Mouse (Mus musculus) thymus, postnatal 36 days (tissue): ENCODE data around the gene Astn2.

Experiments
- DNase-seq, 2 experiments: peaks; one replicate each; pipeline ENCODE4 v3.0.0; 2022; ENCODE audit warnings: mixed read lengths in 2 of 2

Astn2 gene

DNA sequence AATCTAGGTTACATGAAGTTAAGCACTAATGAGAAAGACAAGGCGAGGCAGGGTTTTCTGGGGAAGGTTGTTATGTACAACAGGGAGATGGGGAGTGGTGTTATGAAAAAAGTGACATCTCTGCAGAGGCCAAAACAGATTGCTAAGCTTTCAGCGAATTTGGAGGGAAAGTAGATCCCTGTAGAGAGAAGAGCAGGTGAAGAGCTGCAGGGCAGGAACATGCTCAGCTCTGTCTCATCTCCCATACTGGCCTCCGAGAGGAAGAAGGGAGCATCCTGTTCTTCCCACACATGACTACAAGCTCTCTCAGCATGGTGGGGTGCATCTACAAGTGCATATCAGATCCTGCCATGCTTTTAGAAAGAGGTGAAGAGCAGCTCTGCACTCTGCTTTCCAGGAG, 245.7 kb downstream of the Astn2 start:
- no peak for DNase-seq

DNA sequence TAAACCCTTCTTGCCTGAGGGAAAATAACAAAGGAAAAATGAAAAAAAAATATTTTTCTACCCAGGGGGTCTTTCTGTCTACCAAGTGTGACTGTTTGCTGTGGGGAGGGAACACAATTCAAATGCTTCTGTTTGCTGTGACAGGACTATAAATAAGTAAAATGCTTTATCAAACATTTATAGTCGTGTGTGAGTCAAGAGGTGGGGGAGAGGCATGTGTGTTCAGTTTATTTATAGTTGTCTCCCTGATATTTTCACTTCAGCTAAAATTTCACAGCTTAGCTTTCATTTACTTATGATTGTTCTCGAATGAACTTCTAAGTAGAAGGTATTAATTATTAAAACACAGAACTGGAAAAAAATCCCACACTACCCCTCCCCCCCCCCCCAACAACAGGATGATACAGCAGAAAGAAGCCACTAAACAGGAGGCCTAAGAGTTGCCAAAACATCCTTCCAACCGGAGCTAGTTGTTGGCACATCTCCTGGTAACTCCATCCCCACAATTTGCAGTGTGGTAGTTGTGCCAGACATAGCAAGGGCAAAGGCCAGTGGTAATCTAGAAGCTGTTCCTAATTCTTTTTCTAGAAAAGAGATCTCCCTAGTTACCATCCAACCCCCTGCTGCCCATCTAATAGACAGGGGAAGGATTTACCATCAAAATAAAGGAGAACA, 246.8 kb downstream of the Astn2 start:
- no peak for DNase-seq

DNA sequence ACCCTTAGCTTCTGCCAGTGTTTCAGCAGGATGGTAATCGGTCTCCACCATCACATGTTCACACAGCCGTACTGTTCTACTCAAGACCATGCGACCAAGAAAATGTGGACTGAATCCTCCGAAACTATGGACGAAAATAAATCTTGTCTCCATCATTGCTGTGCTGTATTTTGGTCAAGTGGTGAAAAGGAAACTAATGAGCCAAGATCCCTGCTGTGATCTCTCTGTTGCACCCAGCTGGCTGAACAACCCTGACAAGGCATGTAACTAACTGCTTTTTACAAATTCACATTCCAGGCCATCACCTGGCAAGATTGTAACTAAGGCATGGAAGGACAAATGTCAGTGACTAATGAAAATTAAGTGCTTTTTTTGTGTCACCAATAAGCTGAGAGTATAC, 257.9 kb downstream of the Astn2 start:
- no peak for DNase-seq

DNA sequence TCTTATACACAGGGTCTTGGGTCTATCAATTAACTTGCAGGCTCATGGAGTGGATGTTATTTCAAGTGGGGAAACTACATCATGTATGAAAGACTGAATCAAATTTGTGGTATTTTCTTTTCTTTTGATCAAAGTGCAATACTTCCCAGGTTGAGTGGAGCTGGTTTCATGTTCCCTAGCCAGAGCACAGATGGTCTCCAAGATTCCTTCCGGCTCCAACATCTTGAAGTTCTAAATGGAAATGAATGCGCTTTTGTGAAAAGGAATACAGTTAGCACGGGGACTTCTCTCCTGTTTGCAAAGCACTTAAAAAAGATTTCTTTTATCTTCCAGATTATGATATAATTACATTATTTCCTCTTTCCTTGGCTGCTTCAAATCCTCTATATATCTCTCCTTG, 278.2 kb downstream of the Astn2 start:
- no peak for DNase-seq

DNA sequence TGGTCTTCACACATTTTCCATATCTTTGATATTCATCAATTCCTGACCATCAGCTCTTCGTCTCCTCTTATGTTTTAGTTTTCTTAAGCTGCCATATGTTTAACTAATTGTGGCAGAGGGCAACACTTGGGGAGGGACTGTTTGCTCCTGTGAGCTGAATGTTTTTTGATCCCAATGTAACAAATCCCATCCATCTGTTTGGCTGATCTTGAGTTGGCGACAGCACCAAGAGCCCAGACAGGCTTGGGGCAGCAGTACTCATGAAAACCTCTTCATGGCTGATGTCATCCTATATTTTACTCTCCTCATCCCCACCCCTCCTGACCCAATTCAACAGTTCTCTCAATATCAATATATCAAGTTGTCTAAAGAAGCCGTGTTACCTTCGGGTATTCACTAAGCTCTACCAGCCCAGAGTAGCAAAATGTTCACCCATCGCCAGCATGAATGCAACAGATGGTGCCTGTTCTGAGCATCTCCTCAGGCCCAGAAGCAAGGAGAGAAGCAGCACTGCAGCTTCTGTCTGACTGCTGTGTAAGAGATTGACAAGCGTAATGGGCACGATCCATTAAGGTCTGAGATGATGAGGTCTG, 281.5 kb downstream of the Astn2 start:
- DNase-seq: no peak

DNA sequence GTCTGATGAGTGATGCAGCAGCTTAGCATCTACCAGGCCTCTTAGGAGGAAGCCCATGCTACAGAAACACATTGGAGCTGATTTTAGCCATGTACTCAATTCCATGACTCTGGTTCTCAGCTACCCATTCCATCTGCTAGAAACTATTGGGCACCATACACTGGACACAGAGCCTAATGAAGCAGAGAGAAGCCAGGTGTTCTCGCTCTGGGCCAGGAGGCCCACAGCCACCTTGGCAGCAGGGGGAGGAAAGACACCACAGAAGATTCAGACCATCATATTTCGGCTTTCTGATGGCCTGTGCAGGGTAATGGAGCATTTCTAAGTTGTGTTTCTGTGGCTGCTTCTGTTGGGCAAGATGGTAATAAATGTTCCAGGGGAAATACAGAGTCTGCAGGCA, 290.2 kb downstream of the Astn2 start:
- DNase-seq: no peak

DNA sequence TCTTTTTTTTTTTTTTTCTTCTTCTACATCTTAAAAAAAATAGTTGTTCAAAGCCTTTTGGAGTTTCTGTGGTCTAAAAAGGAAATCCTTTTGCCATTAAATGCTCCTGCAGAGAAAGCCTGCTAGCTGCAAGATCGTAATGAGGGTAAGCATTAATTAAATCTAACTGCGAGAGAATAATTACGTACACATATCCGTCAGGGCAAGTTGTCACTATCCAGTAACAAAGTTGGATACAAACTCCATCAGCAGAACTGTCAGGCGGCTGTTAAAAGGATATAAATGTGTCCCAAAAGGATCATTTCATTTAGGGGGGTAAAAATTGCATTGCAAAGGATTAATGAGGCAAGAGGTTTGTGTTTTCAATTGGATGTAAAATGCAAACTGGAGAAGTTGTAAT, 302.4 kb downstream of the Astn2 start:
- DNase-seq: no peak

DNA sequence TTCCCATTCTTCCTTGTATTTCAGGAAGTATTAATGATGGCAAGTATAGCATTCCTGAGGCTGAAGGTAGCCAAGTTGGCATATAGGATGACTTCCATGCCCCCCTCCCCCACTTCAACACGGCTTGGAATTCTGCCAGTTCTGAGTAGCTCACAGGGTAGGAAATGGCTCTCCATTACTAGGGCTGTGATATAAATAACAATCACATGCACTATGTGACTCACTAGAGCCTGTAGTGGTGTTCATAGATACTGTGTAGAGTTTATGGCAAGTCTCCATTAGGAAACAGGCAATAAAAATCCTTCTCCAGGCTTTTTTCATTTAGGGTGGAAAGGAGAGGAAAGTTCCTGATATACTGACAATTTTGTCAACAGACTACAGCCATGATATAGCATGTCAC, 306.8 kb downstream of the Astn2 start:
- DNase-seq: no peak

DNA sequence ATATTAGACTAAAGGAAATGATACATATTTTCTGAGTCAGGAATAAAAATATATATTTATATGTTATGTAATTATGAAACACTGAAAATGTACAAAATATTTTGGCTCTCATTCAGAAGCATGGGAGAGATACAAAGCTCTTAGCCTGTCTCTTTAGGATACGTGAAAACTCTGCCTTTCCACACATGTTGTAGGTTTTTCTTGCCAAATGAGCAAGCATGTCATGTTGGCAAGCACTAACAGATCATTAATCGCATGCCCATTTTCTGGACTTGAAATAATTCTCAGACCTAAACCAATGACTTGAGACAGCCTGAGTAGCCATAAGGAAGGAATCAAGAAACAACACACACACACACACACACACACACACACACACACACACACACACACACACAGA, 308.3 kb downstream of the Astn2 start:
- no peak for DNase-seq

DNA sequence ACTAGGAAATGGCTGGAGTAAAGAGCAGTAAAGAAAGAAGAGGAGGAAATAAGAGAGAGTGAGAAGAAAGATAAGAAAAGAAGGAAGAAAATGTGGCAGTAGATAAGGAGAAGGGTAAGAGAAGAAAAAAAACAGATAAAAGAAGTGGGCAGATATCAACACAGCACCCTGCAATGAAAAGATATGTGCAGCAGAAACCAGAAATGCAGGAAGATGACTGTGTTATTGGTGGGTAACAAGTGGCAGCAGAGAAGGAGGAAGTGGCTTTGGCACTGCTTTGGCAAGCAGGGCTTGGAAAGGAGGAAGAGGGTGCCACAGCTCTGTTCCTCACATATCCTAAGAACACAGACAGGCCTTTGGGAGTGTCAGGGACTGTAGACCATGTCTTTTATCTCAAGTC, 347.2 kb downstream of the Astn2 start:
- DNase-seq: no peak

DNA sequence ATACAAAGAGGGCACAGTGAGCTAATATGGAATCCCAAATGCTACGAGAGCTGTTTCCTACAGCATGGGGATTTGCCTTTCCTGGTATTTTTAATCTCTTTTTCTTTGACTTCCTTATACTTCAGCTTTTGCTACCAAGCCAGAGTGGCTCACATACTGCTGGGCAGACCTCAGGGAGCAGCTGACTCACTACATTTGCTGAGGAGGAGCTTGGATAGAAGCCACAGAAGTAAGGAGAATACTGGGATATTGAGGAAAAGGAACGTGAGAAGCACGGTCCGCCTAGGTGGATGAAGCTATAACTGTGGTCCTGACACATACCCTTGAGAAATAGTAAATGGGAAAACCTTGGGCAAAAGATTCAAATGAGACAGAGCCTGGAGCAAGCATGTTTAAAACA, 348.7 kb downstream of the Astn2 start:
- no peak for DNase-seq

DNA sequence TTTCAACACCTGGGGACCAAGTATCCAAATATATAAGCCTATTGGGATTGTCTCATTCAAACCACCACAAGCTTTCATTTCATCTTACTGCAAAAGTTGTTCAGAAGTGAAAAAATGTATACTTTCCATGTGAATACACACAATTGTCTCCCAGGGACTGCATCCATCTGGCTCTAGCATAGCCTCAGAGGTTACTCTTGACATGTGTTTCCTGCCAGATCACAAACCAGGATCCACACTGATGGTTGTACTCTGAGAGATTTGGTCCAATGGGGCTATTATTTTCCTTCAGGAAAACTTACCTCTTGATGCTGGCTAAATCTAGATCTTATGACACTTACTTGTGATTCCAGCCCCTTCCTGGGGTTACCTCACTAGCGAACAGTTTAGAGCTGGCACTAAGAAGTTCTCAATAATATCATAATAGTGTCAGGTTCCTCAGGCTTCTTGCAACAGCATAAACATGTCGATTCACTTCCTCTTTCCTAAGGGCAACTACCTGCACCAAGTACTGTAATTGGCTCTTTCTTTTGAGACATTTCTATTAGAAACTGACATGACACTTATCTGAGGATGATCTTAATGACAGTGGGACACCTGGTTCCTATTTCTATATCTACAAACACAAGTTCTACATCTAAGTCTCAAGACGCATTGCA, 361.3 kb downstream of the Astn2 start:
- DNase-seq: no peak

DNA sequence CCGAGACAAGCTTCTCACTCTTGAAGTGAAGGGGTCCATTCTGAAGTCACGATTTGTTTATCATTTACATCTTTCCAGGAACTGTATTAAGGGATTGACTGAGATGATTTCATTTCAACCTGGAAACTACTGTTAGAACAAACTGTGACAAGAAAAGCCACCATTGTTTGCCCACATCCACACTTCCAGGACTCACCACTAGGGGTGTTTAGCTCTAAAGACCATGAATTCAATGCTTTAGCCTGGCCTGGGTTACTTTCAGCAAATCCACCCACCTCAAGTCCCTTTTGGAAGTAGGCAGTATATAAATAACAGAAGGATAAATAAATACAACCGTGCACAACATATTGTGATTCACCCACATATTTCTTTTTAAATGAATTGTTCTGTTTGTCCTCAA, 370.6 kb downstream of the Astn2 start:
- no peak for DNase-seq

DNA sequence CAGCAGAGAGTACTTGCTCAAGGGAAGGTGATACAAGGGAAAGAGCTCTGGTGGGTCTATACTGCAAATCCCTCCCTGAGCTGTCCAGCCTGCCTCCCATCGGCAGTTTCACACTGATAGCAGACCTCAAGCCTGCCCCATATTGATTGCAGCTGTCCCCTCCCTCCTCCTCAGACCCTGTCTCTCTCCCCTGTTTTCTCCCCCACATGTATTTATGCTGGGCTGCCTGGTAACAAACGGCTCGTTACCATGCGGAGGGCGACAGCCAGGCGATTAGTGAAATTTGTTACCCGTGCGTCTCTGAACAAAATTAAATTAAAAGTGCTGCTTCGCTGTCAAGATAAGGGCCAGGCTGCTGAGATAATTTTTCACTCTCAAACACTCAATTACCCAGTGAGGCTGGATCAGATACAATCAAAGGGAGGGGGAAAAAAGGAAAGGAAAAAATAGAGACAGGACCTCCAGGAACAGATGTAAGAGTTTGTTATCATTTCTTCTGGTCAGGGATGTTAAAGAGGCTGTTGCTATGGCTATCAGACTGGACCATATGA, 373.0 kb downstream of the Astn2 start:
- DNase-seq: no peak

DNA sequence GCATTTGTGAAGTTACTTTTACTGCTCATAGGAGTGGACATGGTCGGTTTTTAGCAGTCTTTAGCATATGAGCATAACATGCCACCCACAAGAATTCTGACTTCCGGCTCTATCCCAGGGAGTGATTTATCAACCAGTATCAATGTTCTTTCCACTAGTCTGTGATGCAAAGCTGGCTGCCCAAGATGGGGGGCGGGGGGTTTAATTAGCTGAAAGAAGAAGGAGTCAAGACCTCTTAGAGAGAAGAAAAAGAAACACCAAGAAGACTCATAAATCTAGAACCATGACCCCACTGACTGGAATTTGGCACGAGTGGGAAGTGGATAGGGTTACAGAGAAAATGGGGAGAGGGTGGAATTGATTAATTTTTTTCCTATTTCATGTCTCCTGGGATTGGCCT, 374.5 kb downstream of the Astn2 start:
- no peak for DNase-seq

DNA sequence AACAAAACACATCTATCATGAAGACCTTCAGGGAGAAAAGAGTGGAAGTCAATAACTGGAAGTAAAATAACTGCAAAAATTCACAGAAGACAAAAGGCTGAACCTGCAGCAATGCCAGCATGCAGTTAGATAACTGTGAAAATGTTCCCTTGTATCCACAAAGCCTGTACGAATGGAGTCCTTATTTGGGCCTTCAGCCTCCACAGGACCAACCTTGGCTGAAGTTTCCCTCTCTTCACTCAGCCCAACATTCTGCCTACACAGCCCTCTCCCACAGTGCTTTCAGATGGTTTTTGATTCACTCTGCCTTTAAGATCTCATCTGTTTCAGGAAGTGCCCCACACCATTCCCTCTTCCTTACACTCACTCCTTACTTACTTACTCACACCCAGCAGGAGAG, 376.5 kb downstream of the Astn2 start:
- DNase-seq: no peak

DNA sequence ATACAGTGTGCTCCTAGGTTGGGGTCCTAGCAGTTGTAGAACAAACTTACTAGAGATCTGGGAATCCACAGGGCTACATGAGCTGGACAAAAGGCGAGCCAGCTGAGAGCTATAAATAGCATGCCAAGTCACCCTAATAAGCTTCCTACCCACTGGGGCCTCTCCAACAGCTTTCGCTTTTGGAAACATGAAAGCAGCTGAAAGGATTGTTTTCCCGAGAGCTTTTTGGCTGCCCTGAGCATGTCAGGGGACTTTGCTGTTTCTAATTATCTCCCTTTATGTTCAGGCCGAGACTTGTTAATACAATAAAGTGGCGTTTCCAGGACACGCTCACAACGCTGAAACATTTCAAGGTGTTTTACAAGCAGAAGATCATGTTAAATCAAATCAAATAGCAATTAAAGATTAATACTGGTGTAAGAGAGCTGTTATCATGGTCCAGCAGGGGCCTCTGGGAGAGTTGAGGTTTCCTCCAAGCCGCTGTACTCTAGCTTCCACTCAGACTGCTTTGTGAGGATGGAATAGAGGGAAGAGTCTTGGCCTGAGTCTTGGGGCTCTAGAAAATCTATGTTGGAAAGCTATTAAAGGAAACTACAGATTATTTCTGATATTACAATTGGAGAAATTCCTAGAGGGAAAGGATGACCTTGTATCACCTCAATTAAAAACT, 378.9 kb downstream of the Astn2 start:
- no peak for DNase-seq

DNA sequence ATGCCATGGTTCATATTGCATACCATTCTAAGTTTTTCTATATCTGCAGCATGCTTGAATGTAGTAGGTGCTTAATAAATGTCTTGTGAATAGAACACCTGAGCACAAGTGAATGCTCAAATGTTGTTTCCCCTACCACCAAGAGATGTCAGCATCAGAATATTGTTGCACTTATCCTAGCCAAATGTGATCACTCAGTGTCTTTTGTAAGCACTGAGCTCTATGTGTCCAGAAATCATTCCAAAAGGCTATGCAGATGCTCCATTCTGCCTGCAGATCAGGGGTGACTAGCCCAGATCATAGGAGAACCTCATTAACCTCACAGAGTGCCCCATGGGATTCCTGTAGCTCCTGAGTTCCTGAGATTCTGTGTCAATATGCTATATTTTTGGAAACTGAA, 401.5 kb downstream of the Astn2 start:
- DNase-seq: no peak

DNA sequence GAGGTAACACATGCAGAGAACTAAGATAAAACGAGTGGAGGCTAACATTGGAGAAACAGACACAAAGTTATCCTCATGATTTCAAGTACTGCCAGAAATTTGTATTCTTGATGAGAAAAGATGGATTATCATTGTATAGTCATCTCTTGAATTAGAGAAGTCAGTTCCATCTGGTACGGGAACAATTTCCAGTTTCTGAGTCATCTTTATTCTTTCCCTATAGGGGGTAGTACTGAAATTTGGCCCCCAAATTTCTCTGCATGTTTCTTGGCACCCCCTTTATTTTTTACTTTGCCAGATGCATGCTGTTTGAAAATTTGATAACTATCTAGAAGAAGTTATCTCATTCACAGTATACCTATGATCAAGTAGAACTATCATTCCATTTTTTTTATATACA, 420.8 kb downstream of the Astn2 start:
- no peak for DNase-seq

DNA sequence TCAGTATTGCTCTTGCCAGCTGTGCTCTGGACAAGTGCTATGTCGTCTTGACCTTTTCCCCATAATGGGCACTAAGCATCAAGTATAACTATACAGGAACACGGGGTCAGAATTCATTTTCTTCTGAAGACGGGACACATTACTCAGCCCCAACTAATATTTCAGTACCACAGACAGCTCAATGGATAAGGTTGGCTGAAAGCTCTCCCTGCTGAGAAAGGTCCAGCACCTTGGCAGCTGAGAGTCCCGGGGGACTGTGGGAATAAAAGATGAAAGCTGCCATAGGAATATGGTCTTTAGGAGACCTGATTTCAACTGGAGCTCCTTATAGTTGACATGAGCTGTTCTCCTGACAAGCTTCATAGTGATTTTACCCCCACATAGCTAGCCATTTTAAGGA, 421.5 kb downstream of the Astn2 start:
- no peak for DNase-seq

DNA sequence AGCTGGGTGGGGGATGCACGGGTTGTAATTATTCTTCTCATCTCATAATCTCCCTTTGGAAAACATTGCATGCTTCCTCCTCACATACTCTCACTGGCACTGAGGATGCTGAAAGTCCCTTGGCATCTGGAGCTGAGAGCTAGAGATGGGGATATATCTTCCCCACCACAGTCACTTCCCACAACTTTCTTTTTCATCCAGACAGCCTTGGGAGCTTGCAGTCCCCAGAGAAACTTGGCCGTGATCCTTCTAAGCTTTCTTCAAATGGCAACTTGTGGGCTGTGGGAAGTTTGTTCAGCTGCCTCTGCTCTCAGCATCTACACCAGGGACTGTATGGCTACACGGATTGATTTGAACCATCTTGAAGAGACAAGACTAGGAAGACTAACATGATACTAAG, 428.2 kb downstream of the Astn2 start:
- no peak for DNase-seq

DNA sequence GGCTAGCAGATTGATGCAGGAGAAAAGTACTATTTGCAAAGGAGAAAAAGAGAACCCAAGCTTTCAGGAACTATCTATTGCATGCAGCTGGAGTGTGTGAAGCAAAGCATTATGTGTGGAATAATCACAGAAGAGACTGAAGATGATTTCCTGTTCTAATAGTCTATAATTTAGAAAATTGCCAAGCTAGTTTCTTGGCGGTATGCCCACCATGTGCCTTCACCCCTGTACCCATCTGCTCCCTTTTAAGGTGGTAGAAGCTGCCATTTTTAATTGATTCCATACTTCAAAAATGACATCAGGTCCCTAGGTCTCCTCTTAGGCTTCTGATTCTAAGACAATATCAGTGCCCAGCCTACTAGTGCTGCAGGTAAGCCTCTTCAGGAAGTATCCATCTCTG, 432.0 kb downstream of the Astn2 start:
- no peak for DNase-seq

DNA sequence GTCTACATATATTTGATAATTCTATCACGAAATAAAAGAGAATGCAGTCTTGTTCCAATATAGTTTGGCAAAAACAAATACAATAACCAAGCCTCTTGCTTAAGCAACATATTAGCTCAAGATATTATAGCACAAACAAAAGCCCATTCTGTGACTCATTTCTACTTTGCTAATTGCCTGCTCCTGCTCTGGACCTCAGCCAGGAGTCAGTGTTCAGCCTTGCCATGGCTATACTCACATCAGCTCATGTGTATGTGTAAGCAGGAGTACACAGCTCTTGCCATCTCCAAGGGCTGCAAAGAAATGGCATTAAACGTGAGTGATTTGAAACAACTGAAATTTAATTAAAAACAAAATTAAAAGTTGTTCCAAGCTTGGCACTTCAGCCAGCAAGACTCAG, 435.1 kb downstream of the Astn2 start:
- DNase-seq: no peak

DNA sequence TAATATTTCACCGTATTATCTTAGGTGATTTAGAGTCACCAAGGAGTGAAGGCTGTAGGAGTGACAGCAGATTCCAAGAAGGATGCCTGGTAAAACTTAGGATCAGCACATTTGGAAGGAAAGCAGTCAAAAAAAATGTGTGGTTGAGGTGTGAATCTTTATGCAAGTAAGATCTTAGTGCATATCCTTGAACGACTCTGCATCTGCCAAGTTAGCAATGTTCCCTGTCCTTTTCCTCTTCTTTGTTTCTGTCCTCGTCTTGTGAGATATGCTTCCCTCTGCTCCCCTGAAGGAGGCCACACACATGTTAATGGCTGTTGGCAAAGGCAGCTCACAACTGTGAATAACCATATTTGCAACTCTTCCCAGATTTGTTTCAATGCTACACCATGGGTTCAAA, 439.8 kb downstream of the Astn2 start:
- DNase-seq: no peak
